Mouse (Mus musculus): ENCODE results near the gene Sphk1. TPM values are rescaled to one million over a fixed set of nuclear protein-coding genes. Genes with fewer than 3 reads are reported as not detected.

Gene Sphk1
- polyA plus RNA-seq (2015; fragmentation: Nextera tagmentation; extraction: Ambion mirVana) = 1.7 and 3.4 TPM in 2 replicates

DNA sequence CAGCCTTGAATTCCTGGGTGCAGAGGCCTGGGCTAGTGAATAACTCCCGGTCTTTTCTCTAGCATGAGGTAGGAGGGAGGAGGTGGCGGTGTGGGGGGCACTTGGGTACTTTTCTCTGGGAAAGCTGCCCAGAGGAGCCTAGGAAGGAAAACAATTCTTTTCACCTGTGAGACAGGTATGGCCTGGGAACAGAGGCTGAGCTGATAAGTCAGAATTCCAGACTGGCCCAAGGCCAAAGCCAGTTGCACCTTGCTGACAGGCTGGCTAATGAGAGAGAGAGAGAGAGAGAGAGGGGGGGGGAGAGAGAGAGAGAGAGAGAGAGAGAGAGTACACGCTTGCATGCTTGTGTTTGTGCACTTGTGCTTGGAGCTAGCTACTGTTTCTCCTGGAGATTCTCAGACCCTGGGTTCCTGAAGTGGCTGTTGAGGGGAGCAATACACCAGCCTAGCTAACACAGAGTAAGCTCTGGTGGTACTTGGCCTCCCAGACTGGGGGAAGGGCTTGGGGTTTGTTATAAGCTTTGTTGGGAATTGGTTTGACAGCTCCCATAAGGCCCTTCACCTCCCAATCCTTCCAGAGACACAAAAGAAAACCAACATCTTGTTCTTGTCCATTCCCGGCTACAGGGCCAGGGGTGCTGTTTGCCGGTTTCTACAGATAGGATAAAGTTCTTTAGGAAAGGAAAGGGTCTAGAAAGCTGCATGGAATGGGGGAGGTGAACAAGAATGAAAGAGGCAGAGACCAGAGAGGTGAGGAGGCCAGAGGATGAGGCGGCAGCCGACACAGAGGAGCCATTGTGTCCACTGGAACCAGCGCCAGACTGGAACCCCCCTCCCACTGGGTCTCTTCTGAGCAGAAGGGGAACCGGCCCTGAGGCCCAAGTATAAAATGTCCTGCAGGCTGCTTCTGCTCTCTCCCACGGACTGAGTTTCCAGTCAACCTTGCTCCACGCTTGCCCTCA, at the start of gene Sphk1:
Sphk1 (plus strand) TSS at position 739 of the 961 bp plus-strand sequence.

GRCm38 (mm10) chr11:116493795-116494252, 36.9 kb upstream of the Sphk1 start, which contains the start of gene Prpsap1:
Gene Prpsap1 (minus strand): TSS chr11:116494202.

GRCm38 (mm10) chr11:116581376-116581814, 50.7 kb downstream of the Sphk1 start, which contains the start of gene Ube2o:
Gene Ube2o (minus strand): TSS chr11:116581447.

Other genes starting within 250 kb of the Sphk1 start
- 0.37 and 0.53 TPM in 2 replicates for gene Galr2, start 250.0 kb upstream of the Sphk1 start, polyA plus RNA-seq (2015; fragmentation: Nextera tagmentation; extraction: Ambion mirVana)
- 56.0 and 57.2 TPM in 2 replicates for gene Exoc7, start 223.7 kb upstream of the Sphk1 start, polyA plus RNA-seq (2015; fragmentation: Nextera tagmentation; extraction: Ambion mirVana)
- gene Foxj1, start 195.5 kb upstream of the Sphk1 start, polyA plus RNA-seq (2015; fragmentation: Nextera tagmentation; extraction: Ambion mirVana) = 0.10 and 0.19 TPM in 2 replicates
- gene Rnf157, start 117.9 kb upstream of the Sphk1 start, polyA plus RNA-seq (2015; fragmentation: Nextera tagmentation; extraction: Ambion mirVana) = 9.4 and 9.8 TPM in 2 replicates
- gene Ubald2, start 96.8 kb upstream of the Sphk1 start, polyA plus RNA-seq (2015; fragmentation: Nextera tagmentation; extraction: Ambion mirVana) = 25.1 and 26.3 TPM in 2 replicates
- gene Qrich2, start 64.7 kb upstream of the Sphk1 start, polyA plus RNA-seq (2015; fragmentation: Nextera tagmentation; extraction: Ambion mirVana) = not detected in 2 replicates
- gene Prpsap1, start 36.7 kb upstream of the Sphk1 start, polyA plus RNA-seq (2015; fragmentation: Nextera tagmentation; extraction: Ambion mirVana) = 52.5 and 54.6 TPM in 2 replicates
- gene Ube2o, start 50.5 kb downstream of the Sphk1 start, polyA plus RNA-seq (2015; fragmentation: Nextera tagmentation; extraction: Ambion mirVana) = 5.8 and 6.1 TPM in 2 replicates
- gene Aanat, start 55.5 kb downstream of the Sphk1 start, polyA plus RNA-seq (2015; fragmentation: Nextera tagmentation; extraction: Ambion mirVana) = not detected in 2 replicates
- gene Rhbdf2, start 96.1 kb downstream of the Sphk1 start, polyA plus RNA-seq (2015; fragmentation: Nextera tagmentation; extraction: Ambion mirVana) = 3.1 and 4.2 TPM in 2 replicates
- 3.0 and 3.4 TPM in 2 replicates for gene Prcd, start 122.6 kb downstream of the Sphk1 start, polyA plus RNA-seq (2015; fragmentation: Nextera tagmentation; extraction: Ambion mirVana)
- 18.5 and 23.5 TPM in 2 replicates for gene Cygb, start 123.4 kb downstream of the Sphk1 start, polyA plus RNA-seq (2015; fragmentation: Nextera tagmentation; extraction: Ambion mirVana)
- not detected in 2 replicates for gene St6galnac1, start 244.6 kb downstream of the Sphk1 start, polyA plus RNA-seq (2015; fragmentation: Nextera tagmentation; extraction: Ambion mirVana)